Mouse (Mus musculus) splenic B cell, adult 2 months (primary cell): ENCODE results near the gene Nup133.
A peak's percentile ranks its signal among the peaks of the same experiment; 100 is the strongest.
"Not testable (repeated sequence)": the region's sequence is repeated elsewhere in the genome, so short reads cannot be mapped to it uniquely, and the experiment has no call there.

Experiments used
- DNase-seq: peaks from one replicate; pipeline ENCODE4 v3.0.0-alpha.2; 2011; ENCODE audit warnings: low read depth, low spot score
- H3K27me3 ChIP-seq: 2 replicates; pipeline ENCODE4 v1.6.1; 2012; ENCODE audit warnings: mild to moderate bottlenecking, low read length, moderate library complexity, mixed read lengths; ENCODE audit not compliant: control insufficient read depth, poor library complexity, insufficient read depth, severe bottlenecking
- H3K36me3 ChIP-seq: 2 replicates; pipeline ENCODE4 v1.6.1; 2012; ENCODE audit warnings: mild to moderate bottlenecking, low read length, moderate library complexity, mixed read lengths; ENCODE audit not compliant: control insufficient read depth, poor library complexity, insufficient read depth, severe bottlenecking

Nup133 gene

DNA sequence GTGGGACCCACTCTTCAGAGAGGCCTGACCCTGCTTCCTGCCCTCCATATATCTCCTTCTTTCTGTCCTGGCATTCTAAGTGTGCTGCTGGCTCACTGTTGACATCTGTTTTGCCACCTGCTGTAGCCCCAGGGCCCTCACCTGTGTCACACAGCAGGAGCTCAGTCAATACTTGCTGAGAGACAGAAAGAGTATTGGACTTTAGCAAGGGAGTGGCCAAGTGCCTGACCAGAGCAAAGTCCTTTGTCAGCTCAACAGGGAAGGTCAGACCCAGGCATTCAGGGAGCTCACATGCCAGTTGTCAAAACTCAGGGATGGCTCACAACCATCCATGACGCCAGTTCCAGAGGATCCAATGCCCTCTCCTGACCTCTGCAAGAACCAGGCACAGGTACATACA lies 24.4 kb upstream of the Nup133 start:
- no peak for DNase-seq
- H3K36me3 ChIP-seq, result no peaks in the 10 kb centered on the region; the same call in none of the 2 replicates
- H3K27me3 ChIP-seq, result no peaks in the 10 kb centered on the region

DNA sequence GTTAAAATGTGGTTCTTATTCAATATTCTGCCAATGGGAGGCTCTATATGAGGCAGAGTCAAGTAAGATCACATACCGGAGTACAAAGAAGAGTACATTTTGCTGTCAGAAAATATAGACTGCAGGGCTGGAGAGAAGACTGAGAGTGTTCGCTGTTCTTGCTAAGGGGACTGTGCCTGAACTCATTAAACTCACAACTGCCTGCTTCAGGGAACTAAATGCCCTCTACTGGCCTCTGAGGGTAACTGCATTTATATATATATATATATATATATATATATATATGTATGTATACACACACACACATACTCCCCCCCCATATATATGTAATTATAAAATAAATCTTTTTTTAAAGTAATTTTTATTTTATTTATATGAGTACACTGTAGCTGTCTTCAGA lies 17.8 kb upstream of the Nup133 start:
- Histone ChIP-seq H3K27me3 (no peaks in the 10 kb centered on the region), H3K36me3 (no peaks in the 10 kb centered on the region; the same call in none of the 2 replicates)
- DNase-seq, result peak; percentile 70

DNA sequence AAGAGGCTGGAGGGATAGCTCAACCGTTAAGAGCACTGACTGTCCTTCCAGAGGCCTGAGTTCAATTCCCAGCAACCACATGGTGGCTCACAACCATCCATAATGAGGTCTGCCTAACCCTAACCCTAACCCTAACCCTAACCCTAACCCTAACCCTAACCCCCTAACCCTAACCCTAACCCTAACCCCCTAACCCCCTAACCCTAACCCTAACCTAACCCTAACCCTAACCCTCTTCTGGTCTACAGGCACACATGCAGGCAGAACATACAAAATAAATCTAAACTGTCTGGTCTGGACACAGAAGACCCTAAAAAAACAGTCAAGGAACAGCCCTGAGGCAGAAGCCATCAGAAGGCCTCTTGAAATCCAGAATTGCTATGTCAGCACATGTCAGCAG lies 12.3 kb upstream of the Nup133 start:
- peak; percentile 35 for DNase-seq
- Histone ChIP-seq H3K27me3 (no peaks in the 10 kb centered on the region), H3K36me3 (no peaks in the 10 kb centered on the region; the same call in none of the 2 replicates)

DNA sequence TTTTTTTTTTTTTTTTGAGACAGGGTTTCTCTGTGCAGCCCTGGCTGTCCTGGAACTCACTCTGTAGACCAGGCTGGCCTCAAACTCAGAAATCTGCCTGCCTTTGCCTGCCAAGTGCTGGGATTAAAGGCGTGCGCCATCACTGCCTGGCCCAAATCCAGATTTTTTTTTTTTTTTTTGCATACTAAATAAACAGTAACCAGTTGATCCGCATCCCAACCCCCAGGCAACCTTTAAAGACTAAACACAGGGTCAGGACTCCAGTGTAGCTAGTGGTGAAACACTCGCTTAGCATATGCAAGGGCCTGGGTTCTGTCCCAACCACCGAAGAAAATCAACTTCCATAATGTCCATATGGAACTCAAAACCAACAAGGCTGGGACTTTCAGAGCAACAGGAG lies 11.5 kb upstream of the Nup133 start:
- H3K36me3 ChIP-seq, DNase-seq, H3K27me3 ChIP-seq: not testable (repeated sequence)

DNA sequence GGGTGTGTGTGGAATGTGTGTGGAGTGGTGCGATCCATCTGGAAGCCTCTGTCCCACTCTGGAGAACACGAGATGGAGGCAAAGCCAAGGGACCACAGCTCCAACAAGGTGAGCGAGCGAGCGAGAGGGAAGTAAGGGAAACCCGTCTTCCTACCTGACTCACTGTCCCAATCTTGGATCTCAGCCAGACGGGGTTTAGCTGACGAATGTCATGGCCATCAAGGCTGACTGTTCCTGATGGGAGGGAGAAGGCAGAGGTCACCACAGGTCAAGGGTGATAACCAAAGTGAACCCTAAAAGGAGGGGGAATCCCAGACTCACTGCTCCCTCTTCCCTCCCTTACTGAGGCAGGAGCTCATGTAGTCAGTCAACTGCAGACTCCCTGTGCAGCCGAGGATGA lies 11.0 kb upstream of the Nup133 start:
- no peaks in the 10 kb centered on the region for H3K27me3 ChIP-seq
- no peaks in the 10 kb centered on the region; the same call in none of the 2 replicates for H3K36me3 ChIP-seq
- DNase-seq, result no peak

DNA sequence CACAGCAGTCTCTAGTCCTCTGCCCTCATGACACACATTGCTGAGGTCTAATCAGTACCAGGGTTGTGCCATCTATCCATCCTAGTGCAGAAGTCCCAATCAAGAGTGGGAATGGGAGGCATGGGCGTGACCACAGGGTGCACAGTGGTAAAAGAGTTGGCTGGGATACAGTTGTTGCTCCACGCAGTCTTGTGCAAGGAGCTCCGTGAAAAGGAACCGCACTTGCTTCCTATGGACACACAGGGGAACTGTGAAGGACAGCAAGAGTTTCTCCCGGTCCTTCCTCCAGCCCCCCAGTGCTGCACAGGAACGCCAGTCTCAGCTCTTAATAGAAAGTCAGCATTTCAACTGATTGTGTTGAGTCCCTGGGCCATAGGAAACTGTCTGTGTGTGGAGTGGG lies 10.4 kb upstream of the Nup133 start:
- Histone ChIP-seq H3K36me3 (no peaks in the 10 kb centered on the region; the same call in none of the 2 replicates), H3K27me3 (no peaks in the 10 kb centered on the region)
- no peak for DNase-seq

DNA sequence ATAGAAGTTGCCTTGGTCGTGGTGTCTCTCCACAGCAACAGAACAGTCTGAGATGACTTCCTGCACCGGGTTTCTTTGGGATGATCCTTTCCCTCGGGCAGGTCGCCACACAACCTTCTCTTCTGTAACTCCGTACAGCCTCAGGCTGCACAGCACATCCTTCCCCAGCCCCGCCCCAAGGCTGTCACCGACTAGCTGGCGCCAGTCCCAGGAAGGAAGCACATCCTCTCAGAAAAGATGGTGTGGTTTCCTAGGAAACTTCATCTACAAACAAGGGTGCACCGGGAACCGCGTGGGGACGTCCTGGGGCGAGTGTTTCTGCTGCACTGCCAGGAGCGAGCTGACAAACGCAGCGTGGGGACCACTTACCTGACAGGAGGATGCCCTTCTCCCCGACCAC lies 9.1 kb upstream of the Nup133 start:
- no peak for DNase-seq
- H3K36me3 ChIP-seq, result no peaks in the 10 kb centered on the region; the same call in none of the 2 replicates
- no peaks in the 10 kb centered on the region for H3K27me3 ChIP-seq

DNA sequence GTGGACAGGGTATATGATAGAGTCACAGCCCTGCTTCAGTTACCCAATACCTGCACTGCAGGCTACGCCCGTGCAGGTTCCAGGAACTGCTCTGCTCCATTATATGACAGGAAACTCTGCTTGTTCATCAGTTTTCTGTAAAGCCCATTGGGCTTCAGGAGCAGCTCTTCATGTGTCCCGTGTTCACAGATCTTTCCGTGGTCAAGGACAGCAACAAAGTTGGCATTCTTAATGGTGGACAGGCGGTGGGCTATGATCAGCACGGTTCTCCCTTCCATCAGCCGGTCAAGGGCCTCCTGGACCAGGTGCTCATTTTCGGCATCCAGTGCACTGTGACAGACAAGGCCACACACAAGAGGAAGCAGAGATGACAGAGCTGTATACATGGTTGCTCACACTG lies 5.2 kb upstream of the Nup133 start:
- Histone ChIP-seq H3K27me3 (no peaks in the 10 kb centered on the region), H3K36me3 (no peaks in the 10 kb centered on the region; the same call in none of the 2 replicates)
- peak; percentile 77 for DNase-seq

DNA sequence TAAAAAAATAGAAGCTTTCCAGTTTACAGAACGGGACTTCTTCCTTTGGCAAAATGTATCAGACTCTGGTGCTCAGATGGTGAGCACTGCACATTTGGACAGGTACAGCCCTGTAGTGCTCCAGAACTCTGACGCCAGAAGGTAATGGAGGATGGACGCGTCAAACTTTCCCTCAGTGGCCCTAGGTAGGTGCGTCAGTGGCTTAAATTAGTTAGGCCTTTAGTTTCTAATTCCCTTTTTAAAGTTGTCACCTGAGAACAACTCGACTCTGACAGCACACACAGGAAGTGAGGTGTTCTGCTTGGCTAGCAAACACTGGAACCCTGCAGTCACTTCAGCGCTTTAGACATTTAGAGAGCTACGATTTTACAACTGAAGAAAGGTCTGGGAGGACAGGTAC lies 4.6 kb upstream of the Nup133 start:
- Histone ChIP-seq H3K27me3 (no peaks in the 10 kb centered on the region), H3K36me3 (no peaks in the 10 kb centered on the region; the same call in none of the 2 replicates)
- DNase-seq, result peak; percentile 94

DNA sequence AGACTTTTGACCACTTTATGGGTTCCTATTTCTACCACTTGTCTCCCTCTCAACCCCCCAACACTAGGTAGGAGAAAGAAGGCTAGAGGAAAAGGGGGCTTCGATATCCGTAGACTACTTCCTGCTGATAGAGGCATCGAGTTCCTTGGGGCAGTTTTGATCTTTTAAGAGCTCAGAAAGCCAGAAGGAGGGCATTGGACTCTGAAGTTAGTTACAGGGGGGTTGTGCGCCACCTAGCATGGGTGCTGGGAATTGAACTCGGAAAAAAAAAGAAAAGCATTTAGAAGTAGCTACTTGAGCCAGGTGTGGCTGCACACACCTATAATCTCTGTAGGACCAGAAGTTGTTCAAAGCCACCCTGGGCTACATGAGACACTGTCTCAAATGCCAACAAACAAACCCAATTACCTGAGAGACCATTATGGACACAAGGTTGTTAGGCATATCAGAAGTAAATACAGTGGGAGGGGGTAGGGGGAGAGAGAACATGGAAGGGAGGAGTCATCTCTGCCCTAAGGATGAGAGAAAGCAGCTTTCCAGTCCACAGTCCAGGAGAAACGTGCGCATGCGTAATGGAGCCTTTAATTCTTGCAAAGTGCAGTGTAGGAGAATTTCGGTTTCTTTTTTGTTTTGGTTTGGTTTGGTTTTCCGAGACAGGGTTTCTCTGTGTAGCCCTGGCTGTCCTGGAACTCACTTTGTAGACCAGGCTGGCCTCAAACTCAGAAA lies 1.2 kb upstream of the Nup133 start:
- DNase-seq, result peak; percentile 90
- Histone ChIP-seq H3K36me3 (no peaks in the 10 kb centered on the region; the same call in 1 of the 2 replicates), H3K27me3 (no peaks in the 10 kb centered on the region)

DNA sequence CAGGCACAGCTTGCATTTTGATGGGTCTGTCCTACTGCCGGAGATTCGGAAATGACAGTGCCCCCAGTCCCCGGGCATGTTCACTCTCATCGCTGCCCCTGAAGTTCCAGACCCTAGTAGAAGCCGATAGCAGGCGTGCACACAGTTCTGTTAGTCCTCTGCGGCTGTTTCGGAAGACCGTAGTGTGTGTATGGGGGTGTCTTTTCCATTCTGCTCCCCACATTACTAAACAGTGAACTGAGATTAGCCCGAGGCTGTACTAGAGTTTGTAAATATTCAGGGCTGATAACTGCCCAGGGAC lies 571 bp upstream of the Nup133 start:
- Histone ChIP-seq H3K27me3 (no peaks in the 10 kb centered on the region), H3K36me3 (no peaks in the 10 kb centered on the region; the same call in 1 of the 2 replicates)
- DNase-seq, result no peak

DNA sequence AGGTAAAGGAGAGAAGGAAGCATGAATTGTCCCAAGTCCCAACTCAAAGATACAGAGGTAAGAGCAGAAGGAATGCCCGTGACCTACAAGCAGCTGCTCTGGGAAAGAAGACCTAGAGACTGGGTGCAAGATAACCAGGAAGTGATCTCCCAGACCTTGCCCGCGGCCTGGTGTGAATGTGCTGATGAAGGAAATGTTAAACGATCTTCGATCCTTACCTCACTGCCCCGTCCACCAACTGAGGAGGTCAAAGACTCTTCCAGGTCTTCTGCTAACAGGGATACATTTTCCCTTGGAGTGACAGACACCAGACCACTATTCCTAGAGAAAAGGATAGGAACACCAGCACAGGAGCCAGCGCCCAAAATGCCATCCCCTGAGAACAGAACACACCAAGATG lies 20.0 kb downstream of the Nup133 start:
- H3K36me3 ChIP-seq, result peaks cover 3% of the 10 kb centered on the region; the same call in 1 of the 2 replicates
- H3K27me3 ChIP-seq, result no peaks in the 10 kb centered on the region
- DNase-seq, result no peak

DNA sequence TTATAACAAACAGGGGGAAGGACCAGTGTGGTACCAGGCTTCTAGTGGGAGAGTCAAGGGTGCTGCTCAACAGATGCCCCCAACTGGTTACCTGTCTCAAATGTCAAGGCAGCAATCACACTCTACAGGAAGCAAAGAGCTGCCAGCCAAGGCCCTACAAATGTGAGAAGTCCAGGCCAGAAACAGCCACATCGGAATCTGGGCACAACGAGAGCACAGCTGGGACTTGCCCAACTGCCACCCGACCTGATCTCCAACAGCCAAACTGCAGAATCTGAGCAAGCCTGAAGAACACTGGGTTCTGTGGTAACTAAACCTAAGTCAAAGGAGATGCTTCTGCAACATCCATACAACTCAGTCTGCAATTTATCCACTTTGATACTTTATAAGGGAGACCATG lies 23.4 kb downstream of the Nup133 start:
- H3K36me3 ChIP-seq, result peaks cover 6% of the 10 kb centered on the region; the same call in 1 of the 2 replicates
- DNase-seq, result no peak
- no peaks in the 10 kb centered on the region for H3K27me3 ChIP-seq

DNA sequence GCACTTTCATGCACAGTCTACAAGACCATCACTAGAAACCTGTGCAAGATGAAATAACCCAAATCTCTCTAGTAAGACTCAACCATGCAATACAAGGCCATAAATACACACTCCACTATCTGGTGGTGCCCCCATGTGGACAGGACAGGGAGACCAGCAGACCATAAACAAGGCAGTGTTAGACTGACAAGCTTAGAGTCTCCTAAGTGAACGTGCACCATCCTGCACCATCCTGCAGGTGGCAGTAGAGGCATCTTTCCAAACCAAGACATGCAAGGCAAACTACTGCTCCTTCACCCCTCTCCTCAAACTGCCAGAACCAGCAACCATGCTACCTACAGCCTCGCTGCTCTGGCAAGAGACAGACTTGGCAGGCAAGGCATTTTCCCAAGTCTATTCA lies 24.3 kb downstream of the Nup133 start:
- peaks cover 6% of the 10 kb centered on the region; the same call in 1 of the 2 replicates for H3K36me3 ChIP-seq
- H3K27me3 ChIP-seq, result no peaks in the 10 kb centered on the region
- peak; percentile 93 for DNase-seq

DNA sequence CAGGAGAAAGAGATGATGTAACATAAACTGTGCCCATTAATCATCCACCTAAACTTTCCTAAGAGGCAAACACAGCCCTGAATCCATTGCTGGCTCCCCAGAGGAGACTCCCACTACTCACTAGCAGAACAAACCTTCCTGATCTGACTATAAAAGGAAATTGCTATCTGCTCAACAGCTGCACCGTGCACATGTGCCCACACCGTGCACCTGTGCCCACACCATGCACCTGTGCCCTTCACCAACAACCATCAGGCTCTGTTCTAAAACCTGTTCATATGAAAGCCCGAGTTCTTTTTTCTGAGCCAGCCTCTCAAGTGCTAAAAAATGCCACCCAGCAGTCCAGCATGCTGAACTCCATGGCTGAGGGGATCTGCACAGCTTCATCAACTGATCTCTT lies 34.4 kb downstream of the Nup133 start:
- peaks cover 21% of the 10 kb centered on the region for H3K36me3 ChIP-seq
- DNase-seq, result no peak
- H3K27me3 ChIP-seq, result no peaks in the 10 kb centered on the region

DNA sequence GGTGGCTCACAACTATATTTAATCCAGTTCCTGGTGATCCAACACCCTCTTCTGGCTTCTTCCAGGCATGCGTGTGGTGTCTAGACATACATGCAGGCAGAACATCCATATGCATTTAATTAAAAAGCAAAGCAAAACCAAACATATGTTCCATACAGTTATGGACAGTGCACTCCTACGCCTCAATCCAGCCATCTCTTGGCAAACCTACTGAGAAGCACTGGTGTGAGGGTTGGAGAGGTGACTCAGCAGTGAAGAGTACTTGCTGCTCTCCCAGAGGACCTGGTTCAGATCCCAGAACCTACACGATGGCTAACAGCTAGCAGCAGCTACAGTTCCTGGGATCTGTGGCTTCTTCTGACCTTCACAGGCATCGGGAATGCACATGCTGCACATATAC lies 36.8 kb downstream of the Nup133 start:
- peaks cover 19% of the 10 kb centered on the region for H3K36me3 ChIP-seq
- no peaks in the 10 kb centered on the region for H3K27me3 ChIP-seq
- no peak for DNase-seq
